Mouse (Mus musculus) thymus, adult 2 months (tissue): ENCODE measurements around the gene Tmem8b.

Source experiments
- CTCF ChIP-seq: fragments of 200-500 bp; IDR thresholded peaks from 2 replicates; pipeline ENCODE4 v1.5.1; 2012; ENCODE audit warnings: mild to moderate bottlenecking, control low read depth, low read length, moderate library complexity, borderline replicate concordance; ENCODE audit not compliant: control insufficient read depth, poor library complexity, insufficient read depth; ENCODE audit errors: extremely low read depth
- POLR2A ChIP-seq: fragments of 200-500 bp; IDR thresholded peaks from 2 replicates; pipeline ENCODE4 v1.6.1; 2012; ENCODE audit warnings: mild to moderate bottlenecking, low read length, control low read depth, moderate library complexity; ENCODE audit not compliant: control insufficient read depth, poor library complexity, insufficient read depth; ENCODE audit errors: extremely low read depth

- TF ChIP-seq CTCF, result no peak
- TF ChIP-seq POLR2A, result no peak
Observed at GRCm38 (mm10) chr4:43733186-43733585, 64.4 kb downstream of the Tmem8b start.
